In genomic region chr13:41350589-41350988, GRCm38 (mm10) we compare ENCODE assay signal across 21 mouse cellular contexts.
"Had no signal": no experiment of that assay in that cellular context is flagged by ENCODE, and none has a peak within 500 bp of the region (broad histone marks: within the 10 kb centered on the region; RNA-seq: fewer than 3 reads in every experiment).

No protein-coding gene starts in this region.

- H3K27me3 ChIP-seq: heart, embryonic 13.5 days; heart, embryonic 15.5 days; hindbrain, embryonic 12.5 days; intestine, embryonic 15.5 days; limb, embryonic 13.5 days; limb, embryonic 15.5 days; liver, embryonic 12.5 days had no signal

- DNase-seq: gastrocnemius, postnatal 25 days; heart, adult 18-20 months; heart, postnatal 14 days; heart, postnatal 4 days; kidney, adult 8-10 months; kidney, postnatal 10 days; kidney, postnatal 4 days; layer of hippocampus, postnatal 36 days; left cerebral cortex, postnatal 4 days; lung, adult 18-20 months had no signal

- H3K27ac ChIP-seq: heart, embryonic 13.5 days; heart, embryonic 15.5 days; hindbrain, embryonic 10.5 days; hindbrain, embryonic 12.5 days; hindbrain, embryonic 14.5 days; intestine, embryonic 15.5 days; layer of hippocampus, adult 2 months; limb, embryonic 13.5 days; limb, embryonic 15.5 days; liver, embryonic 12.5 days; liver, embryonic 14.5 days had no signal

- H3K36me3 ChIP-seq: heart, embryonic 13.5 days; heart, embryonic 15.5 days; hindbrain, embryonic 10.5 days; hindbrain, embryonic 12.5 days; intestine, embryonic 15.5 days; limb, embryonic 13.5 days; limb, embryonic 15.5 days; liver, embryonic 12.5 days had no signal

- H3K4me3 ChIP-seq: heart, embryonic 13.5 days; heart, embryonic 15.5 days; hindbrain, embryonic 10.5 days; hindbrain, embryonic 12.5 days; intestine, embryonic 15.5 days; layer of hippocampus, adult 2 months; limb, embryonic 13.5 days; limb, embryonic 15.5 days; liver, embryonic 12.5 days had no signal
